Mouse (Mus musculus) liver, adult 2 months (tissue): ENCODE measurements around the gene Zfp563.

Experiments used
- CTCF ChIP-seq: fragments of 200-500 bp; IDR thresholded peaks from 2 replicates; pipeline ENCODE4 v1.5.1; 2011; ENCODE audit warnings: low read depth, low read length, control low read depth
- POLR2A ChIP-seq: fragments of 200-500 bp; IDR thresholded peaks from 2 replicates; pipeline ENCODE4 v1.6.1; 2011; ENCODE audit warnings: low read length, control low read depth; ENCODE audit not compliant: insufficient read depth; ENCODE audit errors: extremely low read depth

- TF ChIP-seq CTCF (no peak), POLR2A (no peak)
Observed at GRCm38 (mm10) chr17:33067958-33068357, 21.2 kb upstream of the Zfp563 start, which contains the start of gene 4921501E09Rik.
